Mouse (Mus musculus) erythroblast, embryonic 14.5 days (primary cell): ENCODE results near the gene E130308A19Rik. TPM values are rescaled to one million over a fixed set of nuclear protein-coding genes. Genes with fewer than 3 reads are reported as not detected.
A peak's percentile ranks its signal among the peaks of the same experiment; 100 is the strongest.

ENCODE experiments used
- H3K27me3 ChIP-seq: 2 replicates; pipeline ENCODE4 v1.6.1; 2012; ENCODE audit warnings: inconsistent platforms; ENCODE audit not compliant: control insufficient read depth
- H3K36me3 ChIP-seq: 2 replicates; pipeline ENCODE4 v1.6.1; 2012; ENCODE audit warnings: mild to moderate bottlenecking, inconsistent platforms; ENCODE audit not compliant: control insufficient read depth
- H3K4me1 ChIP-seq: 2 replicates; pipeline ENCODE4 v1.6.1; 2012; ENCODE audit warnings: inconsistent platforms; ENCODE audit not compliant: control insufficient read depth
- H3K4me3 ChIP-seq: replicated peaks from 2 replicates; pipeline ENCODE3; 2012; ENCODE audit warnings: moderate library complexity, mild to moderate bottlenecking, inconsistent platforms
- H3K9me3 ChIP-seq: 2 replicates; pipeline ENCODE4 v1.6.1; 2012; ENCODE audit warnings: low read length, inconsistent platforms, mixed read lengths; ENCODE audit not compliant: control insufficient read depth
- GATA1 ChIP-seq: IDR thresholded peaks from 2 replicates; pipeline ENCODE4 v1.6.1; 2012; ENCODE audit warnings: low read length, inconsistent platforms, mixed read lengths
- TAL1 ChIP-seq: IDR thresholded peaks from 3 replicates; pipeline ENCODE4 v1.6.1; 2012; ENCODE audit warnings: low read length, inconsistent platforms, mixed read lengths
- polyA plus RNA-seq: library from polyadenylated mRNA; stranded (reverse); fragments of >175 nt; gene quantifications from 2 replicates; pipeline ENCODE4 v1.2.3, GENCODE M21; 2012

The E130308A19Rik gene
- polyA plus RNA-seq, 1 experiment: 0.17 TPM

DNA sequence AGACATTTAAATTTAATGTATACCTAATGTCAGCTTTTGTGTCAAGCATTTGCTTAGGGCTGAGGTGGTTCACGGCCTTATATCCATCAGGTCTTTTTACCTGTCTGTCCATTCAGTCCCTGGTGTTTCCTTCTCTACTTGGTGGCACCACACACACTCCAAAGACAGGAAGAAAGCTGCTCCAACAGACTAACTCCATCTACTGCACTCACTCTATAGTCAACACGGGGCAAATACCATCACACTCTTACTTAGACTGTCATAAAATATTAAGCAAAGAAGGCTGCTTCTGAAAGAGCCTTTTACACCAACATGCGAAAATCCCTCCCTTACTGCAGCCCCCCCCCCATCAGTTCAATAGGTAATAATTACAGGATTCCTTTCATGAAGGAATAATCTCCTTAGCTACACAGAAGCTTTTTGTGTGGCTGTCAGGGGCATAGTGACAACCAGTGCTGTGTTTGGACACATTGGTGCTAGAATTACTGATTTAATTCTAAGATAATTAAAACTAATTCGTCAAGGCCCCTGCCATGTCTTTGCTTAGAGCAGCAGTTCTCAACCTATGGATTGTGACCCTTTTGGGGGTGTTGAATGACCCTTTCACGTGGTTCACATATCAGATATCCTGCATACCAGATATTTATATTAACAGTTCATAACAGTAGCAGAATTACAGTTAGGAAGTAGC lies 101.3 kb downstream of the E130308A19Rik start:
- Histone ChIP-seq H3K36me3 (no peaks in the 10 kb centered on the region; the same call in 1 of the 2 replicates), H3K4me3 (no peak overlapping the region), H3K4me1 (peaks cover 33% of the 10 kb centered on the region), H3K9me3 (no peaks in the 10 kb centered on the region), H3K27me3 (no peaks in the 10 kb centered on the region)
- TF ChIP-seq TAL1: no peak
- TF ChIP-seq GATA1: no peak

DNA sequence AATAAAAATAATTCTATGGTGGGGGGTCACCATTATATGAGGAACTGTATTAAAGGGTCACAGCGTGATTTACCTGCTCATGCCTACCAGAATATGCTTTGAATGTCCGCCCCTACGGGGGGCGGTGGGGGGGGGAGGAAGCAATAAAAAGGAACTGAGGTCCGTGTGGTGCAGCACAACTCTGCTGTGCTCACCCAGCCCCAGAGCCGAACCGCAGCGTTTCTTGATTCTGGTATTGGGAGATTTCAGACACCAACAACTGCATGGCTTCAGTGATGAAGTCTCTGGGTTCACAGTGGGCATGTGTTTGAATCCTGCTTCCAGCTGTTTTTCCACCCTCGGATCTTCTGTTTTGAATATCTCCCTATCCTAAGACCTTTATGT lies 101.9 kb downstream of the E130308A19Rik start:
- TF ChIP-seq GATA1 (no peak), TAL1 (no peak)
- no peak overlapping the region for H3K4me3 ChIP-seq
- H3K4me1 ChIP-seq: peaks cover 33% of the 10 kb centered on the region
- H3K36me3 ChIP-seq: no peaks in the 10 kb centered on the region
- H3K9me3 ChIP-seq: no peaks in the 10 kb centered on the region
- H3K27me3 ChIP-seq: no peaks in the 10 kb centered on the region

DNA sequence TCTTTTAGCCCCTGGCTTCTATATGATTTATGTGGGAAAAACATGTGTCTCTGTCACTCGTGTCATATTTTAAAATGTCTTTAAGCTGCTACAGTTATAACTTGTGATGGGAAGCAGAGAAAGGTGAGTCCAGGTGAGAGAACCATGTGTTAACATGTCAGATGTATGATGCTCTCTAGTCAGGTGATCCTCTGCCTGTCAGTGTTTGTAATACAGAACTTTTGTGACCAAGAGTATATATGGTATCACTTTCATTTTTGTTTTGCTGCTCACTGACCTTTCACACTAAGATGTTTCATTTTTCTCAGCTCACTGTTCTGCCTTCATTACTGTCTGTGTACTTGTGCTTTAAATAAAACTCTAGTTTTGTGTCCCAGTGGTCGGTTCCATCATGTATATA lies 102.8 kb downstream of the E130308A19Rik start:
- Histone ChIP-seq H3K4me1 (peaks cover 31% of the 10 kb centered on the region), H3K9me3 (no peaks in the 10 kb centered on the region), H3K27me3 (no peaks in the 10 kb centered on the region), H3K36me3 (no peaks in the 10 kb centered on the region), H3K4me3 (no peak overlapping the region)
- TF ChIP-seq GATA1: no peak

DNA sequence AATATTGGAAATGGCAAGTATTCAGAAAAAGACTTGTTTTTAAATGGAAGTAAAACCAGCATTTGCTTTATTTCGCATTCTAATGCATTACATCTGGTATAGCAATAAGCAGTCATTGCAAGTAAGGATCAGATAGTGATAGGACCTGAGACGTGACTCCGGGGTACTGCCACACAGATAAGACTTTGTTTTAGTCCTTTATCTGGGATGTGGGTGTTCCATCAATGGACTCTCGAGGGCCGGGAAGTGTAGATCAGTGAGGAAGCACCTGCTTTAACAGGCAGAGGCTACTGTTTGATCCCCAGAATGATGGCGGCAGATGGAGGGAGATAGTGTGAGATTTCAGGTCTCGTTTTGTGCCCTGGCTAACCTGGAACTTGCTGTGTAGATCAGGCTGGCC lies 105.5 kb downstream of the E130308A19Rik start:
- Histone ChIP-seq H3K9me3 (0 out of 2 replicates have a peak, but pooled peaks cover 2% of the 10 kb centered on the region), H3K4me1 (peaks cover 12% of the 10 kb centered on the region), H3K36me3 (0 out of 2 replicates have a peak, but pooled peaks cover 2% of the 10 kb centered on the region), H3K4me3 (no peak overlapping the region), H3K27me3 (no peaks in the 10 kb centered on the region)
- TF ChIP-seq TAL1 (no peak), GATA1 (peak; percentile 11; the same call in 1 of the 2 replicates)

DNA sequence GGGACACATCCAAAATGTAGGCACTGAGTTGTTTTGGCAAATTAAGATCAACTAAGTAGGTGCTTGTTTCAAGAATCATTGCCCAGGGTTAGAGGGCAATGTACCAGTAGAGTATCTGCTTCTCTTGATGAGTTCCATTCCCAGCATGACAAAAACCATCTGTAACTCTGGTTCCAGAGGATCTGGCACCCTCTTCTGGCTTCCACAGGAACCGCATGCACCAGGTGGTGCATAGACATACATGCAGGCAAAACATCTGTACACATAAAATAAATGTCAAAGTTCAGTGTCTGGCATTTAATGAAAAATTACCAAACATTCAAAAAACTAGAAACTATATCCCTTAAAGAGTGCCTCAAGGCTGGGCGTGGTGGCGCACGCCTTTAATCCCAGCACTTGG lies 113.3 kb downstream of the E130308A19Rik start:
- H3K36me3 ChIP-seq: peaks cover 5% of the 10 kb centered on the region
- TF ChIP-seq TAL1: no peak
- TF ChIP-seq GATA1: no peak
- H3K4me3 ChIP-seq: no peak overlapping the region
- 0 out of 2 replicates have a peak, but pooled peaks cover 2% of the 10 kb centered on the region for H3K9me3 ChIP-seq
- no peaks in the 10 kb centered on the region for H3K4me1 ChIP-seq
- H3K27me3 ChIP-seq: no peaks in the 10 kb centered on the region

DNA sequence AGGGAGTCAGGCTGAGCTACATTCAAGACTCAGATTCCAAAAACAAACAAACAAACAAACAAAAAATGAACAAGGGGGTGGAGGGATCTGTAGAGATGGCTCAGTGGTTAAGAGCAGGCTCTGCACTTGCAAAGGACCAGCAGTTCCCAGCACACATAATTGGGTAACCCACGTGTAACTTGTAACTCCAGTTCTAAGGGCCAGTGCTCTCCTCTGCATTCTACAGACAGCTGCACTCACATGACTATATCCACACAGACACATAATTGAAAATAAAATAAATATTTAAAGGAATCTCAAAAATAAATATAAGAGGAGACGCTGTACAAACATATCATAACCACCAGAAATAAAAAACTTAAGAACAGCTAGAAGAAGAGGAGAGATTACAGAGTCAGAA lies 113.9 kb downstream of the E130308A19Rik start:
- H3K4me3 ChIP-seq: no peak overlapping the region
- no peaks in the 10 kb centered on the region for H3K27me3 ChIP-seq
- 0 out of 2 replicates have a peak, but pooled peaks cover 2% of the 10 kb centered on the region for H3K9me3 ChIP-seq
- H3K4me1 ChIP-seq: no peaks in the 10 kb centered on the region
- peaks cover 5% of the 10 kb centered on the region for H3K36me3 ChIP-seq
- TF ChIP-seq GATA1 (no peak), TAL1 (no peak)

DNA sequence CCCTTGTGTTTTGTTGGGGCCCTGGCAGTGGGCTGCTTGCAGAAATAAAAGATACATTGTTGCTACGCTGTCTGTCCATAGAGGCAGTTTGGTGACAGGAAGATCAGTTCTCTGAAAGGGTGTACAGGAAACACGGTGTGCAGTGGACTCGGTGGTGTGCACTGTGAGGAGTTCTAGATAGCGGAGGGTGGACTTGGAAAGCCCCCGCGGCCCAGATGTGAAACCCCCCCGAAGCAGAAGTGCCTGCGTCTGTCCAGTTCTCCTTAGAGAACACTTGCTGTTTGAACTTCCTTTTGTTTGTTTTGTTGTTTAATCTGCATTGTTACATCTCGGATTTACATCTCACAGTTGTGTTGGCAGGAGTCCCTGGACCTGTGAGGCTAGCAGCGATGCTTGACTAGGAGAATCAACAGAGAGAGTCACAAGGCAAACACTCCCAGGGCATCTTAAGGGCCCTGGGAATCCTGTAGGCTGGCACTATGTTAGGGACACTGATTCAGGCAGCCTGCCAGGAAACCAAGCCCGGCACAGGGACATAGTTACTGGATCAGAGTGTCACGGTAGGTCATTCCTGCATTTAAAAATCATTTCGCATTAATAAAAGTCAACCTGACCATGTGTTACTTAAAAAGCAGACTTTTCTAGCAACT lies 127.6 kb downstream of the E130308A19Rik start:
- H3K4me1 ChIP-seq: no peaks in the 10 kb centered on the region
- no peaks in the 10 kb centered on the region for H3K27me3 ChIP-seq
- TF ChIP-seq TAL1 (no peak), GATA1 (no peak)
- peaks cover 9% of the 10 kb centered on the region for H3K36me3 ChIP-seq
- H3K4me3 ChIP-seq: no peak overlapping the region
- no peaks in the 10 kb centered on the region for H3K9me3 ChIP-seq

DNA sequence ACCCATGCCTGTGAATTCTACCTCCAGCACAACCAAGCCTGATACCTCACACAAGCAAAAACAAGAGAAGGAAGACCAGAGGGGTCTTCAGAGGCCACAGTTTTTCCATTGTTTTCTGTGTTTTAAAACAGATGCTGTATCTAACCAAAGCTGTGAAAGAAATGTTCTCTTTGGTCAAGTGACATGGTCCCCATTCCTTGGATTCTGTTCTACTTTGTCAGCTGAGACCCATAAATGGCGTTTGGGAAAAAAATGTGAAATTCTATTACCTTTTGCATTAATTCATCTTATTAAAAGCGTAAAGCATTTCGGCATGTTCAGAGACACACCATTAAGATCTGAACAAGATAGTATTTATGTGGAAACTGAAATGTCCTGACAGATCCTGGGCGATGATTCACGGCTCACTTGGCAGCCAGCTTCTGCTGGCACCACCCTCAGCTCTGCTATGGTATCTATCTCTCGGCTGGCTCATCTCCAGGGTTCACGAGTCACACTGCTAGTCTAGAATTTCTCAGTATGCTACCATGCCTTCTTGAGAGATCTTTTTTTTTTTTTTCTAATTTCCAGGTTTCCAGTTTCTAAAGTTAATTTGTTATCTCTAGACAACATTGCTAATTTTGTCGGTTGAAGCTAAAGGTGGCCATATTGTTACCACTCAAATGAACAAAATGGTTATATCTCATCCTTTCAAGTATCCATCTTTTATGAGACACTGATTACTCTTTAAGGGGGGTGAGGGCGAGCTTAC lies 130.5 kb downstream of the E130308A19Rik start:
- H3K4me3 ChIP-seq: no peak overlapping the region
- peaks cover 9% of the 10 kb centered on the region for H3K36me3 ChIP-seq
- H3K4me1 ChIP-seq: peaks cover 2% of the 10 kb centered on the region; the same call in 1 of the 2 replicates

More for the DNA sequence above, 130.5 kb downstream of the E130308A19Rik start:
- Histone ChIP-seq H3K27me3 (no peaks in the 10 kb centered on the region), H3K9me3 (no peaks in the 10 kb centered on the region)
- no peak for TF ChIP-seq TAL1
